Mouse (Mus musculus) embryonic facial prominence, embryonic 12.5 days (tissue): Measurements from ENCODE around the gene Krtap31-2. TPM values are rescaled to one million over a fixed set of nuclear protein-coding genes. Genes with fewer than 3 reads are reported as not detected.

ENCODE experiments used
- ATAC-seq: fragments of 200-750 bp; cut with Nextera tagmentation; 2 replicates; pipeline ENCODE4 v1.8.0; 2017; ENCODE audit not compliant: insufficient number of reproducible peaks, insufficient read depth, low FRiP score, low TSS enrichment
- H3K27ac ChIP-seq: fragments of 300-500 bp; sonication (generic); 2 replicates; pipeline ENCODE4 v1.5.1; 2016; ENCODE audit warnings: mild to moderate bottlenecking
- H3K27me3 ChIP-seq: fragments of 300-500 bp; sonication (generic); 2 replicates; pipeline ENCODE4 v1.6.1; 2016; ENCODE audit warnings: mild to moderate bottlenecking, moderate library complexity
- H3K36me3 ChIP-seq: fragments of 300-500 bp; sonication (generic); 2 replicates; pipeline ENCODE4 v1.6.1; 2016; ENCODE audit warnings: mild to moderate bottlenecking
- H3K4me1 ChIP-seq: fragments of 300-500 bp; sonication (generic); 2 replicates; pipeline ENCODE4 v1.6.1; 2016
- H3K4me2 ChIP-seq: fragments of 300-500 bp; sonication (generic); replicated peaks from 2 replicates; pipeline ENCODE4 v1.6.1; 2016; ENCODE audit warnings: mild to moderate bottlenecking, moderate library complexity
- H3K4me3 ChIP-seq: fragments of 300-500 bp; sonication (generic); 2 replicates; pipeline ENCODE4 v1.5.1; 2016; ENCODE audit warnings: mild to moderate bottlenecking
- H3K9ac ChIP-seq: fragments of 300-500 bp; sonication (generic); 2 replicates; pipeline ENCODE4 v1.6.1; 2016; ENCODE audit warnings: mild to moderate bottlenecking, moderate library complexity
- H3K9me3 ChIP-seq: fragments of 300-500 bp; sonication (generic); 2 replicates; pipeline ENCODE4 v1.6.1; 2016; ENCODE audit warnings: mild to moderate bottlenecking, moderate library complexity
- WGBS: fragments of 180-500 bp; shearing (Covaris S2); methylation state at CpG from one replicate; pipeline ENCODE4 v1.1.7; 2016; 5-methylcytosine and 5-hydroxymethylcytosine counted together
- polyA plus RNA-seq: library from polyadenylated mRNA; unstranded; fragments of >200 nt; fragmentation: Nextera tagmentation; extraction: Ambion mirVana; gene quantifications from 2 replicates; pipeline ENCODE4 v1.2.1, GENCODE M21; 2016

The Krtap31-2 gene
- polyA plus RNA-seq, result not detected in 2 replicates

GRCm38 (mm10) chr11:99935991-99936390 lies at the start of gene Krtap31-2:
Gene Krtap31-2, plus strand, starts transcription at chr11:99936291.
- Histone ChIP-seq H3K9ac (no peak within 1 kb of the TSS), H3K4me2 (no peak within 1 kb of the TSS), H3K4me3 (no peak within 1 kb of the TSS), H3K27ac (no peak within 1 kb of the TSS), H3K4me1 (no peaks in the 10 kb centered on the region), H3K9me3 (no peaks in the 10 kb centered on the region), H3K27me3 (no peaks in the 10 kb centered on the region), H3K36me3 (no peaks in the 10 kb centered on the region)
- WGBS, result 86% methylated on average over 1 of the region's 1 CpGs
- ATAC-seq, result no peak

DNA sequence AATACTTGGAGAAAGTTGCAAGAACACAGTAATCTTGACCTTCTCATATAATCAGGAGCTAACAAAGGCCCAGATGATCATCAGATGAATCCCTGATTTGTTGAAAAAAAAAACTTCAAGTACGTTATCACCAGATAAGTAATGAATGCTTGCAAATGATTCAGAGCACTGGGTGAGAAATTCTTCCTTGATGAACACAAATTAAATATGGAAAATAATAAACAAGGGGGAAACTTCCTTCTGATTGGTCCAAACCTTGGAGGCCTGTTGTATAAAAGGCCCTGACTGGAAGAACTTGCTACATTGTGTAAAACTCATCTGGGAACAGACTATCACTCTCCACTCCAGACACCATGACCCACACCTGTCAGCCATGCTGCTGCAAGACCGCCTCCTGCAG lies 28.5 kb upstream of the Krtap31-2 start, which contains the start of gene Krtap31-1:
Gene Krtap31-1 (plus strand): TSS at position 301 of the 400 bp plus-strand sequence.
- H3K4me2 ChIP-seq, result no peak within 1 kb of the TSS
- no peaks in the 10 kb centered on the region for H3K4me1 ChIP-seq
- 72% methylated on average over 2 of the region's 2 CpGs for WGBS
- no peak for ATAC-seq
- no peak within 1 kb of the TSS for H3K27ac ChIP-seq
- H3K9me3 ChIP-seq, result no peaks in the 10 kb centered on the region
- H3K9ac ChIP-seq, result no peak within 1 kb of the TSS
- no peaks in the 10 kb centered on the region for H3K36me3 ChIP-seq
- H3K4me3 ChIP-seq, result no peak within 1 kb of the TSS
- no peaks in the 10 kb centered on the region for H3K27me3 ChIP-seq

GRCm38 (mm10) chr11:99914451-99914850 lies 21.6 kb upstream of the Krtap31-2 start, which contains the start of gene Gm11565:
Gene Gm11565, plus strand, starts transcription at chr11:99914751.
- WGBS, result 92% methylated on average over 3 of the region's 3 CpGs
- Histone ChIP-seq H3K4me2 (no peak within 1 kb of the TSS), H3K36me3 (no peaks in the 10 kb centered on the region), H3K4me3 (no peak within 1 kb of the TSS), H3K27me3 (no peaks in the 10 kb centered on the region), H3K27ac (no peak within 1 kb of the TSS), H3K9me3 (no peaks in the 10 kb centered on the region), H3K9ac (no peak within 1 kb of the TSS), H3K4me1 (no peaks in the 10 kb centered on the region)
- no peak for ATAC-seq

DNA sequence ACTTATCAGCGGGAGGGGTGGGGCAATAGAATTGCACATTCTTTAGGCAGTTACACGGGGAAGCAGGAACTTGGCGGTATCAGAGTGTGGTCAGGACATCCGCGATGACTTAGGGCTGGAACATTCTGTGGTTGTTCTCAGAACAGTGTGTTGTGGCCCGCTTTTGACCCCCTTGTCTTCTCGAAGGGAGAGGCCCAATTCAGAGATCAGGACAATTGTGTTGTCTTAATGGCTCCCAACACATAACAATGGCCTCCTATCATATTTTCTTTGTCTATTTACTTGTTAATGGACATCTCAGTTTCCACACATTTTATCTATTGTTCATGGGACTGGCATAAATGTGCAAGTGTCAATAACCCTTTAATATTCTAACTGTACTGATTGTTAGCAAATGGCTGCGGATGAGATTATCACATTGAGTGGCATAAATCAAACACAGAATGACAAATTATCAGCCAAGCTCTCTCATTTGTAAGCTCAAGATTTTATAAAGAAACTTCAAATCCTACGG lies 1.7 kb downstream of the Krtap31-2 start:
- Histone ChIP-seq H3K9ac (no peak overlapping the region), H3K36me3 (no peaks in the 10 kb centered on the region), H3K4me3 (no peak overlapping the region), H3K27ac (no peak overlapping the region), H3K4me1 (no peaks in the 10 kb centered on the region), H3K4me2 (no peak overlapping the region), H3K9me3 (no peaks in the 10 kb centered on the region), H3K27me3 (no peaks in the 10 kb centered on the region)
- no peak for ATAC-seq
- 89% methylated on average over 9 of the region's 9 CpGs for WGBS

DNA sequence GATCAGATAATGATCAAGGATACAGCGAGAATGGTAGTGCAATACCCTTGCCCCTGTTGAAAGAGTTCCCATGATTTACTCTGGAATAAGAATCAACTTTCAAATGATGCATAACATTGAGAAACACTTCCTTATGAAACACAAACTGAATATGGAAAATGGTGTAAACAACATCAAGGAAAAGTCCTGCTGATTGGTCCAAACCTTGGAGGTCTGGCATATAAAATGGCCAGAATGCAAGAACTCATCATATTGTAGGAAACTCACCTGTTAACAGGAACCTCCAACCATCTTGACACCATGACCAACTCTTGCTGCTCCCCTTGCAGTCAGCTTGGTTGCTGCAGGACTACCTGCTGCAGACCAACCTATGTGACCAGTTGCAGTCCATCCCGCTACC lies 12.1 kb downstream of the Krtap31-2 start, which contains the start of gene Krtap9-5:
Gene Krtap9-5 (plus strand): TSS at position 301 of the 400 bp plus-strand sequence.
- Histone ChIP-seq H3K36me3 (no peaks in the 10 kb centered on the region), H3K9ac (no peak within 1 kb of the TSS), H3K27ac (no peak within 1 kb of the TSS), H3K4me1 (no peaks in the 10 kb centered on the region), H3K27me3 (no peaks in the 10 kb centered on the region), H3K4me3 (no peak within 1 kb of the TSS), H3K4me2 (no peak within 1 kb of the TSS), H3K9me3 (no peaks in the 10 kb centered on the region)
- no peak for ATAC-seq
- 84% methylated on average over 2 of the region's 2 CpGs for WGBS

GRCm38 (mm10) chr11:99964213-99964612 lies 28.1 kb downstream of the Krtap31-2 start:
- Histone ChIP-seq H3K9ac (no peak overlapping the region), H3K27me3 (no peaks in the 10 kb centered on the region), H3K36me3 (no peaks in the 10 kb centered on the region), H3K27ac (no peak overlapping the region), H3K4me3 (no peak overlapping the region), H3K4me1 (no peaks in the 10 kb centered on the region), H3K4me2 (no peak overlapping the region), H3K9me3 (no peaks in the 10 kb centered on the region)
- 50% methylated on average over 6 of the region's 6 CpGs for WGBS
- no peak for ATAC-seq

GRCm38 (mm10) chr11:99965961-99966360 lies 29.9 kb downstream of the Krtap31-2 start:
- Histone ChIP-seq H3K9ac (no peak overlapping the region), H3K27me3 (no peaks in the 10 kb centered on the region), H3K36me3 (no peaks in the 10 kb centered on the region), H3K4me1 (no peaks in the 10 kb centered on the region), H3K4me3 (no peak overlapping the region), H3K9me3 (no peaks in the 10 kb centered on the region), H3K4me2 (no peak overlapping the region), H3K27ac (no peak overlapping the region)
- WGBS, result 46% methylated on average over 2 of the region's 2 CpGs
- no peak for ATAC-seq

DNA sequence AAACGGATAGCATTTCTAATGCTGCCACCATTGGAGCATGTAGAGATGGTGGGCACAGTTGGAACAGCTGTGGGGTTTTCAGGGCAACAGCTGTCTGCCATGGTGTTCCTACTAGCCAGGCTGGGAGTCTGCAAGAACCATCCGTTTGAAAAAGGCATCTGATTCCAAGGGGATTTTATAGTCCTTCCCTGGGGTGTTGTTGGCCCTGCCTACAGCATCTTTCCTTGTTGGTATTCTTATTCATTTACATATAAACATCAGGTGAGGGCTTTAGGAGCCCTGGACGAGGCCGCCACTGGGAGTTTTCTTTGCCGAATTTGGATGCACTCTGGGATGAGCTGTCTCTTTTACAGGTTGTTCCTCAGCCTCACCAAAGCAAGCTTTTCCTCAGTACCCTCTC lies 42.9 kb downstream of the Krtap31-2 start, which contains the start of gene Krtap29-1:
Gene Krtap29-1 (minus strand): TSS at position 101 of the 400 bp plus-strand sequence.
- Histone ChIP-seq H3K4me1 (no peaks in the 10 kb centered on the region), H3K4me2 (no peak within 1 kb of the TSS), H3K36me3 (no peaks in the 10 kb centered on the region), H3K27me3 (0 out of 2 replicates have a peak, but pooled peaks cover 2% of the 10 kb centered on the region), H3K4me3 (no peak within 1 kb of the TSS), H3K27ac (no peak within 1 kb of the TSS), H3K9me3 (no peaks in the 10 kb centered on the region), H3K9ac (no peak within 1 kb of the TSS)
- 72% methylated on average over 5 of the region's 5 CpGs for WGBS
- no peak for ATAC-seq

DNA sequence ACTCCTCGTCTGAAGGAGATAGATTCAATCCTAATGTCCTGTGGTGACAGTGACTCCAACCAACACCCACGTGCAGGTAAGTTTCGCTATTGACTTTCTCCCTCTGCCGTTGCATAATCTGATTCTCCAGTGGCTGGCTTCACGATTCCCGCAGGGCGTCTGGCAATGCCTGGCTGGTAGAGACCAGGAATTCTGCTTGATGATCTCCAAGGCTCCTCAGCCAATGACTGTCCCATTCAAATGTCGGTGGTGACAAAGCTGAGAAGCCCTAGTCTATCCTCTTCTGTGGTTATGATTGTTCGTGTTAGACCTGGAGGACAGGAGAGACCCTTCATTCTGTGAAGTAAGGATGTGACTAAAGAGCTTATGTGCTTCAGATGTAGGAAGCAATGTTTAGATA lies 46.6 kb downstream of the Krtap31-2 start:
- H3K4me1 ChIP-seq, result no peaks in the 10 kb centered on the region
- no peaks in the 10 kb centered on the region for H3K36me3 ChIP-seq
- no peak overlapping the region for H3K4me3 ChIP-seq
- H3K27me3 ChIP-seq, result 0 out of 2 replicates have a peak, but pooled peaks cover 2% of the 10 kb centered on the region
- H3K9me3 ChIP-seq, result no peaks in the 10 kb centered on the region
- WGBS, result 86% methylated on average over 9 of the region's 9 CpGs
- no peak overlapping the region for H3K9ac ChIP-seq
- H3K4me2 ChIP-seq, result no peak overlapping the region
- no peak overlapping the region for H3K27ac ChIP-seq
- ATAC-seq, result no peak

- Histone ChIP-seq H3K4me2 (no peak overlapping the region), H3K9me3 (no peaks in the 10 kb centered on the region), H3K9ac (no peak overlapping the region), H3K27ac (no peak overlapping the region), H3K4me3 (no peak overlapping the region), H3K36me3 (no peaks in the 10 kb centered on the region), H3K27me3 (0 out of 2 replicates have a peak, but pooled peaks cover 2% of the 10 kb centered on the region), H3K4me1 (no peaks in the 10 kb centered on the region)
- no peak for ATAC-seq
- 83% methylated on average over 1 of the region's 1 CpGs for WGBS
Measured at GRCm38 (mm10) chr11:99983442-99983841, 47.4 kb downstream of the Krtap31-2 start.

GRCm38 (mm10) chr11:99985291-99986092 lies 49.4 kb downstream of the Krtap31-2 start:
- H3K4me1 ChIP-seq, result no peaks in the 10 kb centered on the region
- 0 out of 2 replicates have a peak, but pooled peaks cover 2% of the 10 kb centered on the region for H3K27me3 ChIP-seq
- H3K4me2 ChIP-seq, result no peak overlapping the region
- no peaks in the 10 kb centered on the region for H3K9me3 ChIP-seq
- H3K9ac ChIP-seq, result no peak overlapping the region
- H3K4me3 ChIP-seq, result no peak overlapping the region
- no peak overlapping the region for H3K27ac ChIP-seq
- ATAC-seq, result no peak
- WGBS, result 87% methylated on average over 20 of the region's 20 CpGs
- no peaks in the 10 kb centered on the region for H3K36me3 ChIP-seq

DNA sequence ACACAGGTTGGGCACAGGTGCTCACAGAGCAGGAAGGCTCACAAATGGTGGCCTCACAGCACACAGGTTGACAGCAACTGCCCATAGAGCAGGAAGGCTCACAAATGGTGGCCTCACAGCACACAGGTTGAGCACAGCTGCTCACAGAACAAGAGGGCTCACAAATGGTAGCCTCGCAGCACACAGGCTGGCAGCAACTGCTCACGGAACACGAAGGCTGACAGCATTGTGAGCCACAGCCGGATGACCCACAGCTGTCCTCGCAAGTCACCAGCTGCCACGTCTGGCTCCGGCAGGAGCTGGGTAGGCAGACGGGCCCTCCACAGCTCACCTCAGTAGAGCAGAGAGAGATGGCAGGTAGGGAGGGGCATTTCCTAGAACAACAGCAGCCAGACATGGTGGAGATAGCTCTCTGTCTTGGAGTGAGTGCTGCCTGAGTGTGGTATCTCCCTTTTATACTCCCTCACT lies 50.1 kb downstream of the Krtap31-2 start, which contains the start of gene Krtap16-1:
Gene Krtap16-1 (minus strand): TSS at position 418 of the 468 bp plus-strand sequence.
- no peak for ATAC-seq
- no peak within 1 kb of the TSS for H3K4me3 ChIP-seq
- WGBS, result 87% methylated on average over 8 of the region's 8 CpGs

More for the DNA sequence above, 50.1 kb downstream of the Krtap31-2 start, which contains the start of gene Krtap16-1:
- H3K4me1 ChIP-seq, result no peaks in the 10 kb centered on the region
- no peaks in the 10 kb centered on the region for H3K9me3 ChIP-seq
- H3K27ac ChIP-seq, result no peak within 1 kb of the TSS
- H3K4me2 ChIP-seq, result no peak within 1 kb of the TSS
- no peaks in the 10 kb centered on the region for H3K27me3 ChIP-seq
- H3K36me3 ChIP-seq, result no peaks in the 10 kb centered on the region
- H3K9ac ChIP-seq, result no peak within 1 kb of the TSS
